Mouse (Mus musculus): ENCODE results near the gene Tmem14a. TPM values are rescaled to one million over a fixed set of nuclear protein-coding genes. Genes with fewer than 3 reads are reported as not detected.

Tmem14a gene
- 7.4 and 9.9 TPM in 2 replicates for polyA plus RNA-seq (2012; rRNA removed)

DNA sequence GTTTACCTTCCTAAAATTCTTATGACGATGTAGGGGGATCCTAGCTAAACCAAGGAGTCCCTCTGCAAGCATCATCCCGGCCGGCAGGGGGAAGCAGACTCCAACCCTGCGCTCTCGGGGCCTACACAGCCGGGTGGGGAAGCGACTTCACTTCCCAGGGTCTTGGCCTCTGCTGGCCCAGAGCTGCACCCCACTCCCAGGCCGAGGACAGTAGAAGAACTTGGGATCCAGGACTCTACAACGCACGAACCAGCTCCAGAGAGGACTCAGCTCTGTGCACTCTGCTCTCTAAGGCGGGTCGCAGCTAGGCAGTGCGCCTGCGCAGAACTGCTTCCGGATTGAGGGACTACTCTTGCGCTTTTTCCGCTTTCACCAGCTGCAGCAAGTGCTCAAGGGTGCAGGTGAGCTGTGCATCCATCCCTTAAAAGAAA, at the start of gene Tmem14a:
Tmem14a (plus strand) TSS at position 87 of the 431 bp plus-strand sequence.

DNA sequence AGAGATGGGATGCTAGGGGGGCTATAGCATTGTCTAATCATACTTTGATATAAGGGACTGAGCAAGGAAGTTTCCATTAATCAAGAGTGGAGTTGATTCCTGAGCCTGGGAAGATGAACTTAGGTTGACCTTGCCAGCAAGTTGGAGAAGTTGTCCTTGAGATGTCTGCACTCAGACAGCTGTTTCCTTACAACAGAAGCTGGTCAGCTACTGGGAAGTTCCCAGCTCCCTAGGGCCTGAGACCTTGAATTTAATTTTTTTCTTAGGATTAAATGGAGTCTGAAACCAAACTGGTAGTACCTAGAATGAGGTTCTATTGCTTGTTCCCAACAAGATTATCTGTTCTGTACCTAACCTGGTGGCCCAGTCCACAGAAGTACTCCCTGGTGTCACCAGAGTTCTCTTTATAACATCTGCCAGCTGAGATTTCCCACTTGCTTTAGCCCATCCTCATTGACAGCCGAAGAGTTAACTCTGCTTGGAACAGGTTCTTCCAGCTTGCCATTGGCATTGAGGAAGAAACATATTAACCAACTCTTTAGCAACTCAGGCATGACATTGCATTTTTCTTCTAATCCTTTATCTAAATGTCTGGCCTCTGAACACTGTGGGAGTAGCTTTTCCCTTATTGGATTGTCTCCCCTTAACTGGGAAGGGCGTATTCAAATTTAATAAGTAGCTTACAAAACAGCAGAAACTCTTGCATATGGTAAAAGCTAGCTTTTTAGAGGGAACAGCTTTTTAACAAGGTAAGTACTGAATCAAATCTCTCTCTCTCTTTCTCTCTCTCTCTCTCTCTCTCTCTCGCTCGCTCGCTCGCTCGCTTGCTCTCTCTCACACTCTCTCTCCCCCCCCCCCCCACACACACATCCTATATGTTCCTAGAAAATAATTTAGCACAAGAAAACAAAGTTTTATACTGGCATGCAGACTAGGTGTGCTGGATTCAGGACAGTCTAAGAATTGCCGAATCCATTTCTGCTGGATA, 21.8 kb downstream of the Tmem14a start, which contains the start of gene Gsta3:
Gsta3 (plus strand) TSS at position 679 of the 988 bp plus-strand sequence.

Other genes with a start within 250 kb of the Tmem14a start
- 5.2 and 10.6 TPM in 2 replicates for gene Tram2, start 139.3 kb upstream of the Tmem14a start, polyA plus RNA-seq (2012; rRNA removed)
- gene Gsta3, start 22.0 kb downstream of the Tmem14a start, polyA plus RNA-seq (2012; rRNA removed): 0.89 and 1.1 TPM in 2 replicates
- 0.04 TPM in 1 of 2 replicates, not detected in the other for gene Khdc1a, start 131.1 kb downstream of the Tmem14a start, polyA plus RNA-seq (2012; rRNA removed)
- not detected in 2 replicates for gene Khdc1c, start 149.8 kb downstream of the Tmem14a start, polyA plus RNA-seq (2012; rRNA removed)
- not detected in 2 replicates for gene Khdc1b, start 165.0 kb downstream of the Tmem14a start, polyA plus RNA-seq (2012; rRNA removed)

All from central nervous system, embryonic 11.5 days (tissue).